Mouse (Mus musculus) spleen, adult 2 months (tissue): ENCODE data around the gene Xpo1. TPM values are rescaled to one million over a fixed set of nuclear protein-coding genes. Genes with fewer than 3 reads are reported as not detected.
"Not testable (repeated sequence)": the region's sequence is repeated elsewhere in the genome, so short reads cannot be mapped to it uniquely, and the experiment has no call there.

Source experiments
- DNase-seq, 2 experiments: peaks; one replicate each; pipeline versions ENCODE4 v3.0.0 to v3.0.0-alpha.2; 2012 to 2021; ENCODE audit warnings: low spot score in 2 of 2, low read depth in 1 of 2
- H3K27ac ChIP-seq: fragments of 200-500 bp; 2 replicates; pipeline ENCODE4 v1.5.1; 2012; ENCODE audit warnings: low read length, inconsistent platforms; ENCODE audit not compliant: insufficient read depth
- H3K27me3 ChIP-seq: fragments of 200-500 bp; 2 replicates; pipeline ENCODE4 v1.6.1; 2012; ENCODE audit warnings: mild to moderate bottlenecking, moderate library complexity, low read length, inconsistent platforms; ENCODE audit not compliant: control insufficient read depth, insufficient read depth
- H3K36me3 ChIP-seq: fragments of 200-500 bp; 2 replicates; pipeline ENCODE4 v1.6.1; 2012; ENCODE audit warnings: mild to moderate bottlenecking, low read length, inconsistent platforms; ENCODE audit not compliant: control insufficient read depth, insufficient read depth
- H3K4me1 ChIP-seq: fragments of 200-500 bp; 2 replicates; pipeline ENCODE4 v1.6.1; 2011; ENCODE audit warnings: inconsistent platforms; ENCODE audit not compliant: control insufficient read depth, insufficient read depth, insufficient read length
- H3K4me3 ChIP-seq: fragments of 200-500 bp; 2 replicates; pipeline ENCODE4 v1.5.1; 2011; ENCODE audit warnings: mild to moderate bottlenecking, inconsistent platforms; ENCODE audit not compliant: insufficient read depth, insufficient read length; ENCODE audit errors: extremely low read depth
- CTCF ChIP-seq: fragments of 200-500 bp; IDR thresholded peaks from 2 replicates; pipeline ENCODE4 v1.5.1; 2011; ENCODE audit warnings: mild to moderate bottlenecking, inconsistent platforms; ENCODE audit not compliant: insufficient read depth, insufficient read length, insufficient replicate concordance; ENCODE audit errors: extremely low read depth
- POLR2A ChIP-seq: fragments of 200-500 bp; IDR thresholded peaks from 2 replicates; pipeline ENCODE4 v1.6.1; 2011; ENCODE audit warnings: low read depth, low read length, inconsistent platforms
- WGBS: fragments of 180-500 bp; shearing (Covaris S2); methylation state at CpG from one replicate; pipeline ENCODE4 v1.1.7; 2018; 5-methylcytosine and 5-hydroxymethylcytosine counted together
- polyA plus RNA-seq: library from polyadenylated mRNA; depleted of rRNA; stranded (reverse); fragments of >200 nt; gene quantifications from 2 replicates; pipeline ENCODE4 v1.2.3, GENCODE M21; 2012

Xpo1 gene
- polyA plus RNA-seq, 1 experiment: 3.9 TPM

DNA sequence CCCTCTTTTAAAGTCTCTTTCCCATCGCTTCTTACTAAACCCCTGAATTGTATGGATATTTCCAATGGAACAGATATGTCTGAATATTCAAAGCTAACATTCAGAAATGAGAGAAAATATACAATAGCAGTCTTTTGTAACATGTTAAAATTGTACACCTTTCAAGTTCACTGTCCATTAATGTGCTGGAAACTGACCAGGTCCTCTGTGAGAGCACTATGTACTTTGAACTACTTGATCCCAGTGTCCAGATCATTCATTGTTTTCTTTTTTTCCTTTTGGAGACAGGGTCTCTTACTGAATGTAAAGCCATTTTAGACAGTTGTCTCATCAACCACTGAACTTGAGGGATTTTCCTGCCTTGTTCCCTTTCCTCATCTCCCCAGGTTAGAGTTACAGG lies 47.3 kb downstream of the Xpo1 start:
- TF ChIP-seq POLR2A (no peak), CTCF (no peak)
- H3K4me3 ChIP-seq: no peak overlapping the region
- WGBS: 96% methylated on average over 1 of the region's 1 CpGs
- H3K36me3 ChIP-seq: 0 out of 2 replicates have a peak, but pooled peaks cover 1% of the 10 kb centered on the region
- H3K27ac ChIP-seq: no peak overlapping the region
- no peaks in the 10 kb centered on the region for H3K4me1 ChIP-seq
- DNase-seq: no peak
- no peaks in the 10 kb centered on the region for H3K27me3 ChIP-seq

DNA sequence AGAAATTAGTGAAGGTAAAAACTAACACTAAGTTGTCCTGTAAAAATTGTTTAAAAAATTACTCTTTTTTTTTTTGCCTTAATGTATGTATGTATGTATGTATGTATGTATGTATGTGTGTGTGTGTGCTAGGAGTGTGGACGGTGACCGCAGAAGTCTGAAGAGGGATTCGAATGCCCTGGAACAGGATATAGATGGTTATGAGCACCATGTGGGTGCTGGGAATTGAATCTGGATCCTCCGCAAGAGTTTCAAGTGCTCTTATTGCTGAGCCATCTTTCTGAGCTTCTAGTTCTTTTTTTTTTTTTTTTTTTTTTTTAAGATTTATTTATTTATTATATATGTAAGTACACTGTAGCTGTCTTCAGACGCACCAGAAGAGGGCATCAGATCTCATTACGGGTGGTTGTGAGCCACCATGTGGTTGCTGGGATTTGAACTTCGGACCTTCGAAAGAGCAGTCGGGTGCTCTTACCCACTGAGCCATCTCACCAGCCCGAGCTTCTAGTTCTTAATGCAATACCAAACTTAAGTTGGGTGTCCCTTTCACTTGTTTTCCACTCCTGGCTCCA lies 49.3 kb downstream of the Xpo1 start:
- 37% methylated on average over 10 of the region's 10 CpGs for WGBS
- not testable (repeated sequence) for H3K4me1 ChIP-seq, DNase-seq, H3K36me3 ChIP-seq, H3K27me3 ChIP-seq
- Histone ChIP-seq H3K27ac (peak overlapping the region; percentile 97; the same call in 1 of the 2 replicates), H3K4me3 (peak overlapping the region; percentile 92; the same call in 1 of the 2 replicates)

- under 1% methylated on average over 85 of the region's 98 CpGs for WGBS
- no peak for TF ChIP-seq CTCF
- peak; percentile 72 for TF ChIP-seq POLR2A
- H3K36me3 ChIP-seq: no peaks in the 10 kb centered on the region
- H3K27me3 ChIP-seq: no peaks in the 10 kb centered on the region
- peak overlapping the region; percentile 97 for H3K27ac ChIP-seq
- H3K4me3 ChIP-seq: peak overlapping the region; percentile 92
- H3K4me1 ChIP-seq: no peaks in the 10 kb centered on the region
- DNase-seq: peak; percentile 94 to 98
These were observed 50.1 kb downstream of the Xpo1 start for GRCm38 (mm10) chr11:23305673-23306608.

DNA sequence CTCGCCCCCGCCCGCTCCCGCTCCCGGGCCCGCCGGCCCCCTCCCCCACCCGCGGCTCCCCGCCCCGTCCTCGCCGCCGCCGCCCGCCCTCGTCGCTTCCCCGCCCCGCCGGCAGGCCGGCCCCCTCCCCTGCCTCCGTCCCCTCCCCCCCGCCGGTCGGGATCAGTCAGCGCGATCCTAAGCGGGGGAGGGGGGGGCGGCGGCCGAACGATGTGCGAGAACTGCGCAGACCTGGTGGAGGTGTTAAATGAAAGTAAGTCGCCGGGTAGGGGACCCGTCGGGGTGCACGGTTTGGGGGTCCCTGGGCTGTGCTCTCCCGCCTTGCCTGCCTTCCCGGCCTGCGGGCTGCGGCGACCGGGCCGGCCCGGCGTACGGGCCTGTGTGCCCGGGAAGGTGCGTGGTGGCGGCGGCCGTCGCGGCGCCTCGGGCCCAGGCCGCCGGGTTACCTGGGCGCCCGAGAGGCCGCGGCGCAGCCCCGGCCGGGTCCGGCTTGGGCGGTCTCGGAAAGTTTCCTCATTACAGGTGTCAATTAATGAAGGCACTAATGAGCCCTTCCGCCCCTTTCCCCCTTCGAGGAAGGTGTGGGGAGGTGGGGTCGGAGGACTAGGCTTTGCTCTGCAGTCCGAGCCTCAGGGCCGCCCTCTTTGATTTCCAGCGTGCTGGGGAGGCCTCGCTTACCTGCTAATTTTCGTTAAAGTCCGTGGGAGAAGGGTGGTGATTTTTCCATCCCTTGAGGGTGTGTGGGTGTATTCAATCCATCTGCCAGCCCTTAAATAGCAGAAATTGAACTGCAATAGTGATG lies 51.1 kb downstream of the Xpo1 start, which contains the start of gene Usp34:
TSS of gene Usp34 (plus strand) at position 132 of the 802 bp plus-strand sequence.
- H3K4me3 ChIP-seq: peak within 1 kb of the TSS; percentile 92
- peak in 1 of 2 experiments; percentile 58 for DNase-seq
- no peaks in the 10 kb centered on the region for H3K27me3 ChIP-seq
- TF ChIP-seq CTCF (no peak), POLR2A (no peak)
- no peaks in the 10 kb centered on the region for H3K4me1 ChIP-seq
- peak within 1 kb of the TSS; percentile 97 for H3K27ac ChIP-seq
- H3K36me3 ChIP-seq: no peaks in the 10 kb centered on the region
- 2% methylated on average over 58 of the region's 80 CpGs for WGBS

DNA sequence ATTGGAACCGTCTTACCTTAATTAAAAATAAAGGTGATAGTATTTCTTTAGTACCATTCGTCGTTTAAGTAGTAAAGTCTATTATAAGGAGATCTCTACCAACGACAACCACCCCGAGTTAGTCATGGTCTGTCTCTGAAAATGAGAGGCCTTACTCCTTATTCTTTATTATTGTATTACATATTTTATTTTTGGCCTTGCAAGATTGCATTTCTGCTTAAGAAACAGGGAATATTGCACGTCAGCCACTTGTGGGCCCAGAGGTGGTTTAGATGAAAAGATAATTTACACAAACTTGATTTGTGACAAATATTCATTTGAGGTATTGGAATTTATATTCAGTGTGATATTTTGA lies 51.7 kb downstream of the Xpo1 start:
- Histone ChIP-seq H3K27me3 (no peaks in the 10 kb centered on the region), H3K27ac (no peak overlapping the region), H3K4me1 (no peaks in the 10 kb centered on the region), H3K4me3 (peak overlapping the region; percentile 63), H3K36me3 (no peaks in the 10 kb centered on the region)
- DNase-seq: no peak
- 3% methylated on average over 6 of the region's 6 CpGs for WGBS
- no peak for TF ChIP-seq CTCF
- no peak for TF ChIP-seq POLR2A

GRCm38 (mm10) chr11:23313496-23313895 lies 57.7 kb downstream of the Xpo1 start:
- H3K27ac ChIP-seq: no peak overlapping the region
- no peaks in the 10 kb centered on the region for H3K27me3 ChIP-seq
- no peaks in the 10 kb centered on the region; the same call in 1 of the 2 replicates for H3K4me1 ChIP-seq
- H3K36me3 ChIP-seq: no peaks in the 10 kb centered on the region
- 88% methylated on average over 1 of the region's 1 CpGs for WGBS
- no peak for TF ChIP-seq POLR2A
- no peak for TF ChIP-seq CTCF
- DNase-seq: no peak
- no peak overlapping the region for H3K4me3 ChIP-seq
